Comparison of ENCODE assay signal across 11 mouse cellular contexts in genomic region chr3:114107099-114107498, GRCm38 (mm10).
A peak's percentile ranks its signal among the peaks of the same experiment; 100 is the strongest.
DNase-seq lines count a peak whose midpoint lies in the region; ATAC-seq and TF ChIP-seq lines count a peak whose summit lies in the region.
"Had no signal": no experiment of that assay in that cellular context is flagged by ENCODE, and none has a peak within 500 bp of the region (broad histone marks: within the 10 kb centered on the region; RNA-seq: fewer than 3 reads in every experiment).

No protein-coding gene starts in this region.

- H3K27me3 ChIP-seq in hindbrain, embryonic 11.5 days (ENCODE audit: control insufficient read depth, insufficient read depth, low read length), result no peaks in the 10 kb centered on the region
- H3K27me3 ChIP-seq in hindbrain, embryonic 10.5 days (ENCODE audit: insufficient read depth, poor library complexity, severe bottlenecking), result no peaks in the 10 kb centered on the region
- no peaks in the 10 kb centered on the region for H3K27me3 ChIP-seq in midbrain, postnatal 0 days (ENCODE audit: insufficient read depth, low read length)
- H3K27me3 ChIP-seq in midbrain, embryonic 10.5 days (ENCODE audit: low read depth, poor library complexity, severe bottlenecking), result no peaks in the 10 kb centered on the region
- H3K27me3 ChIP-seq: heart, embryonic 13.5 days; lung, embryonic 15.5 days had no signal

- TF ChIP-seq CTCF in midbrain, postnatal 0 days (IDR thresholded peaks at IDR 0.05), result peak; percentile 76

- peak; percentile 33 for DNase-seq in hindbrain, embryonic 11.5 days (ENCODE audit: low spot score)
- DNase-seq in hindbrain, embryonic 10.5 days (ENCODE audit: low spot score), result no peak
- peak; percentile 10 for DNase-seq in midbrain, postnatal 0 days (ENCODE audit: low spot score)
- DNase-seq in midbrain, embryonic 10.5 days (ENCODE audit: low spot score), result no peak
- peak; percentile 30 for DNase-seq in brain, adult 2 months (ENCODE audit: low read depth, low spot score)
- peak; percentile 5 for DNase-seq in retina, postnatal 7 days (ENCODE audit: low read depth, low spot score)
- DNase-seq in spleen, postnatal 4 days (ENCODE audit: low spot score in 2 of 2), result no peak
- no peak for DNase-seq in layer of hippocampus, postnatal 10 days (ENCODE audit: low spot score in 2 of 2)
- DNase-seq: kidney, adult 2 months had no signal

- H3K4me3 ChIP-seq in hindbrain, embryonic 11.5 days (ENCODE audit: low read depth, low read length), result no peak overlapping the region
- no peak overlapping the region for H3K4me3 ChIP-seq in hindbrain, embryonic 10.5 days
- H3K4me3 ChIP-seq in midbrain, postnatal 0 days (ENCODE audit: low read depth, low read length), result no peak overlapping the region
- H3K4me3 ChIP-seq in midbrain, embryonic 10.5 days, result no peak overlapping the region
- H3K4me3 ChIP-seq: heart, embryonic 13.5 days; lung, embryonic 15.5 days had no signal

- no peak overlapping the region for H3K27ac ChIP-seq in hindbrain, embryonic 11.5 days (ENCODE audit: low read depth, low read length)
- no peak overlapping the region for H3K27ac ChIP-seq in hindbrain, embryonic 10.5 days
- no peak overlapping the region for H3K27ac ChIP-seq in midbrain, postnatal 0 days (ENCODE audit: low read depth, low read length)
- no peak overlapping the region for H3K27ac ChIP-seq in midbrain, embryonic 10.5 days (replicated peaks)
- H3K27ac ChIP-seq: heart, embryonic 13.5 days; lung, embryonic 15.5 days had no signal

- WGBS in hindbrain, embryonic 11.5 days, result 30% methylated on average over 7 of the region's 7 CpGs
- WGBS in hindbrain, embryonic 10.5 days, result 30% methylated on average over 7 of the region's 7 CpGs
- 22% methylated on average over 7 of the region's 7 CpGs for WGBS in midbrain, postnatal 0 days
- 27% methylated on average over 7 of the region's 7 CpGs for WGBS in midbrain, embryonic 10.5 days

- no peaks in the 10 kb centered on the region for H3K36me3 ChIP-seq in hindbrain, embryonic 11.5 days (ENCODE audit: control insufficient read depth, insufficient read depth, low read length)
- H3K36me3 ChIP-seq in hindbrain, embryonic 10.5 days, result no peaks in the 10 kb centered on the region
- H3K36me3 ChIP-seq in midbrain, postnatal 0 days (ENCODE audit: insufficient read depth, low read length), result no peaks in the 10 kb centered on the region
- H3K36me3 ChIP-seq in midbrain, embryonic 10.5 days, result 0 out of 2 replicates have a peak, but pooled peaks cover 2% of the 10 kb centered on the region
- H3K36me3 ChIP-seq: heart, embryonic 13.5 days; lung, embryonic 15.5 days had no signal

- H3K4me2 ChIP-seq in hindbrain, embryonic 11.5 days (replicated peaks; ENCODE audit: low read depth, low read length), result no peak overlapping the region
- H3K4me2 ChIP-seq in midbrain, postnatal 0 days (ENCODE audit: low read depth, low read length, poor library complexity, severe bottlenecking), result no peak overlapping the region
- H3K4me2 ChIP-seq: heart, embryonic 13.5 days; lung, embryonic 15.5 days had no signal

- no peaks in the 10 kb centered on the region for H3K4me1 ChIP-seq in hindbrain, embryonic 11.5 days (replicated peaks; ENCODE audit: control insufficient read depth, insufficient read depth, low read length)
- no peaks in the 10 kb centered on the region for H3K4me1 ChIP-seq in hindbrain, embryonic 10.5 days (replicated peaks)
- H3K4me1 ChIP-seq in midbrain, postnatal 0 days (ENCODE audit: insufficient read depth, low read length), result no peaks in the 10 kb centered on the region
- no peaks in the 10 kb centered on the region for H3K4me1 ChIP-seq in midbrain, embryonic 10.5 days
- H3K4me1 ChIP-seq: heart, embryonic 13.5 days; lung, embryonic 15.5 days had no signal

- H3K9ac ChIP-seq in hindbrain, embryonic 11.5 days (ENCODE audit: low read depth, low read length), result no peak overlapping the region
- H3K9ac ChIP-seq in midbrain, postnatal 0 days (replicated peaks; ENCODE audit: low read length, poor library complexity, severe bottlenecking), result no peak overlapping the region
- H3K9ac ChIP-seq: heart, embryonic 13.5 days; lung, embryonic 15.5 days had no signal

- ATAC-seq in hindbrain, embryonic 11.5 days (ENCODE audit: low FRiP score), result no peak
- ATAC-seq in midbrain, postnatal 0 days (ENCODE audit: low FRiP score), result no peak

- H3K9me3 ChIP-seq in hindbrain, embryonic 11.5 days (ENCODE audit: control insufficient read depth, low read length), result no peaks in the 10 kb centered on the region
- H3K9me3 ChIP-seq in hindbrain, embryonic 10.5 days, result no peaks in the 10 kb centered on the region
- H3K9me3 ChIP-seq in midbrain, postnatal 0 days (ENCODE audit: low read length), result no peaks in the 10 kb centered on the region
- no peaks in the 10 kb centered on the region for H3K9me3 ChIP-seq in midbrain, embryonic 10.5 days (replicated peaks)
- H3K9me3 ChIP-seq: heart, embryonic 13.5 days; lung, embryonic 15.5 days had no signal

Comparison
In these comparisons a context has a peak if more than half of its experiments do, and no peak if none do; other contexts are left out.
1. DNase-seq: peak in hindbrain, embryonic 11.5 days (single experiment), midbrain, postnatal 0 days (single experiment), brain, adult 2 months (single experiment) and retina, postnatal 7 days (single experiment); none in hindbrain, embryonic 10.5 days (single experiment), midbrain, embryonic 10.5 days (single experiment), spleen, postnatal 4 days (0 of 2) and layer of hippocampus, postnatal 10 days (0 of 2).